Mouse (Mus musculus) hindbrain, embryonic 14.5 days (tissue): ENCODE results near the gene Prkn. TPM values are rescaled to one million over a fixed set of nuclear protein-coding genes. Genes with fewer than 3 reads are reported as not detected.

Experiments used
- ATAC-seq: fragments of 200-750 bp; cut with Nextera tagmentation; 2 replicates; pipeline ENCODE4 v1.8.0; 2017; ENCODE audit warnings: moderate number of reproducible peaks, mild to moderate bottlenecking, moderate TSS enrichment, moderate library complexity; ENCODE audit not compliant: low FRiP score
- DNase-seq: peaks from one replicate; pipeline ENCODE4 v3.0.0-alpha.2; 2015; ENCODE audit warnings: low spot score
- H3K27ac ChIP-seq: fragments of 300-500 bp; sonication (generic); 2 replicates; pipeline ENCODE4 v1.5.1; 2014; ENCODE audit warnings: mild to moderate bottlenecking, moderate library complexity
- H3K27me3 ChIP-seq: fragments of 300-500 bp; sonication (generic); 2 replicates; pipeline ENCODE4 v1.6.1; 2014; ENCODE audit warnings: mild to moderate bottlenecking, low read length, mixed read lengths; ENCODE audit not compliant: control insufficient read depth, insufficient read depth
- H3K36me3 ChIP-seq: fragments of 300-500 bp; sonication (generic); replicated peaks from 2 replicates; pipeline ENCODE4 v1.6.1; 2014; ENCODE audit not compliant: control insufficient read depth, insufficient read depth
- H3K4me1 ChIP-seq: fragments of 300-500 bp; sonication (generic); replicated peaks from 2 replicates; pipeline ENCODE4 v1.6.1; 2014; ENCODE audit warnings: antibody characterized with exemption, low read length, mixed read lengths; ENCODE audit not compliant: control insufficient read depth, insufficient read depth
- H3K4me2 ChIP-seq: fragments of 300-500 bp; sonication (generic); replicated peaks from 2 replicates; pipeline ENCODE4 v1.6.1; 2014; ENCODE audit warnings: mild to moderate bottlenecking, moderate library complexity
- H3K4me3 ChIP-seq: fragments of 300-500 bp; sonication (generic); replicated peaks from 2 replicates; pipeline ENCODE4 v1.5.1; 2014; ENCODE audit warnings: mild to moderate bottlenecking, low read length
- H3K9ac ChIP-seq: fragments of 300-500 bp; sonication (generic); 2 replicates; pipeline ENCODE4 v1.6.1; 2014
- H3K9me3 ChIP-seq: fragments of 300-500 bp; sonication (generic); 2 replicates; pipeline ENCODE4 v1.6.1; 2016; ENCODE audit warnings: low read length; ENCODE audit not compliant: control insufficient read depth
- WGBS: fragments of 180-500 bp; shearing (Covaris S2); extraction: QIAGEN DNeasy Blood & Tissue Kit; methylation state at CpG from one replicate; pipeline ENCODE4 v1.1.7; 2014; 5-methylcytosine and 5-hydroxymethylcytosine counted together
- polyA plus RNA-seq: library from polyadenylated mRNA; unstranded; fragments of >200 nt; fragmentation: Nextera tagmentation; extraction: Ambion mirVana; gene quantifications from 2 replicates; pipeline ENCODE4 v1.2.1, GENCODE M21; 2014

Prkn gene
- polyA plus RNA-seq, 1 experiment from 2014 or later = 4.4 TPM

- ATAC-seq (no peak), DNase-seq (peak; percentile 82)
- H3K9me3 ChIP-seq = no peaks in the 10 kb centered on the region
- 4% methylated on average over 10 of the region's 10 CpGs for WGBS
- no peaks in the 10 kb centered on the region for H3K27me3 ChIP-seq
- H3K9ac ChIP-seq = no peak overlapping the region
- no peak overlapping the region for H3K4me3 ChIP-seq
- peaks cover 15% of the 10 kb centered on the region; the same call in 1 of the 2 replicates for H3K4me1 ChIP-seq
- H3K27ac ChIP-seq = no peak overlapping the region
- H3K4me2 ChIP-seq = no peak overlapping the region; the same call in 1 of the 2 replicates
- no peaks in the 10 kb centered on the region for H3K36me3 ChIP-seq
Measured at GRCm38 (mm10) chr17:12031203-12031942, 1191.2 kb downstream of the Prkn start.

GRCm38 (mm10) chr17:12032014-12032791 lies 1192.0 kb downstream of the Prkn start:
- Histone ChIP-seq H3K27me3 (no peaks in the 10 kb centered on the region), H3K9ac (no peak overlapping the region), H3K36me3 (no peaks in the 10 kb centered on the region), H3K4me3 (no peak overlapping the region), H3K27ac (no peak overlapping the region), H3K9me3 (no peaks in the 10 kb centered on the region), H3K4me1 (peaks cover 15% of the 10 kb centered on the region; the same call in 1 of the 2 replicates), H3K4me2 (no peak overlapping the region)
- DNase-seq = no peak
- ATAC-seq = no peak
- WGBS = 73% methylated on average over 10 of the region's 10 CpGs

- Histone ChIP-seq H3K4me2 (no peak overlapping the region), H3K9ac (no peak overlapping the region), H3K9me3 (no peaks in the 10 kb centered on the region), H3K4me3 (no peak overlapping the region), H3K4me1 (peaks cover 5% of the 10 kb centered on the region; the same call in 1 of the 2 replicates), H3K36me3 (no peaks in the 10 kb centered on the region), H3K27ac (no peak overlapping the region), H3K27me3 (no peaks in the 10 kb centered on the region)
- WGBS = 56% methylated on average over 5 of the region's 5 CpGs
- DNase-seq (no peak), ATAC-seq (no peak)
Measured at GRCm38 (mm10) chr17:12035386-12035785, 1195.2 kb downstream of the Prkn start.

GRCm38 (mm10) chr17:12036205-12036604 lies 1196.0 kb downstream of the Prkn start:
- no peaks in the 10 kb centered on the region for H3K9me3 ChIP-seq
- no peak overlapping the region for H3K27ac ChIP-seq
- H3K4me1 ChIP-seq = no peaks in the 10 kb centered on the region
- H3K4me2 ChIP-seq = no peak overlapping the region
- no peak overlapping the region for H3K4me3 ChIP-seq
- peak; percentile 92 for DNase-seq
- no peaks in the 10 kb centered on the region for H3K36me3 ChIP-seq
- no peak overlapping the region for H3K9ac ChIP-seq
- H3K27me3 ChIP-seq = no peaks in the 10 kb centered on the region
- WGBS = 46% methylated on average over 6 of the region's 6 CpGs
- no peak for ATAC-seq

- peaks cover 1% of the 10 kb centered on the region; the same call in 1 of the 2 replicates for H3K4me1 ChIP-seq
- H3K4me3 ChIP-seq = no peak overlapping the region
- H3K9me3 ChIP-seq = no peaks in the 10 kb centered on the region
- no peaks in the 10 kb centered on the region for H3K27me3 ChIP-seq
- no peaks in the 10 kb centered on the region for H3K36me3 ChIP-seq
- ATAC-seq = no peak
- no peak overlapping the region for H3K4me2 ChIP-seq
- H3K27ac ChIP-seq = no peak overlapping the region
- DNase-seq = no peak
- no peak overlapping the region for H3K9ac ChIP-seq
- 87% methylated on average over 5 of the region's 5 CpGs for WGBS
Measured at GRCm38 (mm10) chr17:12037065-12037464, 1196.9 kb downstream of the Prkn start.

- Histone ChIP-seq H3K9ac (no peak overlapping the region), H3K9me3 (no peaks in the 10 kb centered on the region), H3K27ac (no peak overlapping the region), H3K36me3 (no peaks in the 10 kb centered on the region), H3K4me3 (no peak overlapping the region), H3K27me3 (no peaks in the 10 kb centered on the region), H3K4me2 (no peak overlapping the region), H3K4me1 (peaks cover 6% of the 10 kb centered on the region; the same call in 1 of the 2 replicates)
- ATAC-seq = no peak
- WGBS = 87% methylated on average over 2 of the region's 2 CpGs
- DNase-seq = no peak
Measured at GRCm38 (mm10) chr17:12037574-12037973, 1197.4 kb downstream of the Prkn start.

GRCm38 (mm10) chr17:12038499-12038898 lies 1198.3 kb downstream of the Prkn start:
- Histone ChIP-seq H3K4me3 (no peak overlapping the region), H3K27me3 (no peaks in the 10 kb centered on the region), H3K27ac (no peak overlapping the region), H3K4me2 (no peak overlapping the region), H3K9me3 (no peaks in the 10 kb centered on the region), H3K9ac (no peak overlapping the region), H3K36me3 (no peaks in the 10 kb centered on the region), H3K4me1 (peaks cover 6% of the 10 kb centered on the region; the same call in 1 of the 2 replicates)
- no peak for DNase-seq
- no peak for ATAC-seq
- 74% methylated on average over 6 of the region's 6 CpGs for WGBS

- 2% methylated on average over 9 of the region's 9 CpGs for WGBS
- Histone ChIP-seq H3K27me3 (no peaks in the 10 kb centered on the region), H3K4me3 (no peak overlapping the region), H3K4me1 (peaks cover 6% of the 10 kb centered on the region; the same call in 1 of the 2 replicates), H3K27ac (no peak overlapping the region), H3K4me2 (no peak overlapping the region), H3K9ac (no peak overlapping the region), H3K9me3 (no peaks in the 10 kb centered on the region), H3K36me3 (no peaks in the 10 kb centered on the region)
- ATAC-seq = no peak
- peak; percentile 84 for DNase-seq
Measured at GRCm38 (mm10) chr17:12039188-12039587, 1199.0 kb downstream of the Prkn start.

GRCm38 (mm10) chr17:12039922-12040321 lies 1199.7 kb downstream of the Prkn start:
- DNase-seq (no peak), ATAC-seq (no peak)
- no peak overlapping the region for H3K9ac ChIP-seq
- no peak overlapping the region for H3K4me2 ChIP-seq
- H3K27ac ChIP-seq = no peak overlapping the region
- H3K4me3 ChIP-seq = no peak overlapping the region
- no peaks in the 10 kb centered on the region for H3K36me3 ChIP-seq
- WGBS = 82% methylated on average over 3 of the region's 3 CpGs
- no peaks in the 10 kb centered on the region for H3K9me3 ChIP-seq
- peaks cover 6% of the 10 kb centered on the region; the same call in 1 of the 2 replicates for H3K4me1 ChIP-seq
- no peaks in the 10 kb centered on the region for H3K27me3 ChIP-seq
